Mouse (Mus musculus) stomach, embryonic 16.5 days (tissue): Measurements from ENCODE around the gene Lcp1. TPM values are rescaled to one million over a fixed set of nuclear protein-coding genes. Genes with fewer than 3 reads are reported as not detected.

Experiments
- ATAC-seq: fragments of 200-750 bp; cut with Nextera tagmentation; 2 replicates; pipeline ENCODE4 v1.8.0; 2017; ENCODE audit warnings: moderate number of reproducible peaks, moderate TSS enrichment; ENCODE audit not compliant: insufficient read depth, low FRiP score
- H3K27ac ChIP-seq: fragments of 300-500 bp; sonication (generic); 2 replicates; pipeline ENCODE4 v1.5.1; 2014; ENCODE audit warnings: low read length
- H3K27me3 ChIP-seq: fragments of 300-500 bp; sonication (generic); 2 replicates; pipeline ENCODE4 v1.6.1; 2014; ENCODE audit warnings: low read length, control low read depth, mixed read lengths; ENCODE audit not compliant: control insufficient read depth, insufficient read depth
- H3K36me3 ChIP-seq: fragments of 300-500 bp; sonication (generic); 2 replicates; pipeline ENCODE4 v1.6.1; 2014; ENCODE audit warnings: low read length; ENCODE audit not compliant: control insufficient read depth, insufficient read depth
- H3K4me1 ChIP-seq: fragments of 300-500 bp; sonication (generic); 2 replicates; pipeline ENCODE4 v1.6.1; 2014; ENCODE audit warnings: low read length, control low read depth, mixed read lengths; ENCODE audit not compliant: control insufficient read depth, insufficient read depth
- H3K4me2 ChIP-seq: fragments of 300-500 bp; sonication (generic); 2 replicates; pipeline ENCODE4 v1.6.1; 2014; ENCODE audit warnings: low read depth, low read length, mixed read lengths
- H3K4me3 ChIP-seq: fragments of 300-500 bp; sonication (generic); replicated peaks from 2 replicates; pipeline ENCODE4 v1.5.1; 2014; ENCODE audit warnings: mild to moderate bottlenecking, low read length
- H3K9ac ChIP-seq: fragments of 300-500 bp; sonication (generic); 2 replicates; pipeline ENCODE4 v1.6.1; 2014; ENCODE audit warnings: low read length
- H3K9me3 ChIP-seq: fragments of 300-500 bp; sonication (generic); replicated peaks from 2 replicates; pipeline ENCODE4 v1.6.1; 2016; ENCODE audit warnings: low read length, control low read depth; ENCODE audit not compliant: control insufficient read depth
- WGBS: fragments of 180-500 bp; shearing (Covaris S2); extraction: QIAGEN DNeasy Blood & Tissue Kit; methylation state at CpG from one replicate; pipeline ENCODE4 v1.1.7; 2014; 5-methylcytosine and 5-hydroxymethylcytosine counted together
- polyA plus RNA-seq: library from polyadenylated mRNA; unstranded; fragments of >200 nt; fragmentation: Nextera tagmentation; extraction: Ambion mirVana; gene quantifications from 2 replicates; pipeline ENCODE4 v1.2.1, GENCODE M21; 2015

The Lcp1 gene
- polyA plus RNA-seq, 1 experiment from 2014 or later: 65.3 TPM

GRCm38 (mm10) chr14:75188521-75188920 lies 57.6 kb downstream of the Lcp1 start:
- Histone ChIP-seq H3K4me1 (no peaks in the 10 kb centered on the region), H3K27me3 (no peaks in the 10 kb centered on the region), H3K4me2 (no peak overlapping the region), H3K9me3 (no peaks in the 10 kb centered on the region), H3K27ac (no peak overlapping the region), H3K36me3 (no peaks in the 10 kb centered on the region), H3K9ac (no peak overlapping the region), H3K4me3 (no peak overlapping the region)
- ATAC-seq: no peak
- 69% methylated on average over 6 of the region's 6 CpGs for WGBS

- Histone ChIP-seq H3K9me3 (no peaks in the 10 kb centered on the region), H3K36me3 (no peaks in the 10 kb centered on the region), H3K4me2 (no peak overlapping the region), H3K4me3 (no peak overlapping the region), H3K27me3 (no peaks in the 10 kb centered on the region), H3K9ac (no peak overlapping the region), H3K4me1 (no peaks in the 10 kb centered on the region), H3K27ac (no peak overlapping the region)
- 90% methylated on average over 4 of the region's 4 CpGs for WGBS
- ATAC-seq: no peak
Measured at GRCm38 (mm10) chr14:75189031-75189430, 58.1 kb downstream of the Lcp1 start.

- WGBS: 79% methylated on average over 4 of the region's 4 CpGs
Measured at GRCm38 (mm10) chr14:75190683-75191082, 59.8 kb downstream of the Lcp1 start.

DNA sequence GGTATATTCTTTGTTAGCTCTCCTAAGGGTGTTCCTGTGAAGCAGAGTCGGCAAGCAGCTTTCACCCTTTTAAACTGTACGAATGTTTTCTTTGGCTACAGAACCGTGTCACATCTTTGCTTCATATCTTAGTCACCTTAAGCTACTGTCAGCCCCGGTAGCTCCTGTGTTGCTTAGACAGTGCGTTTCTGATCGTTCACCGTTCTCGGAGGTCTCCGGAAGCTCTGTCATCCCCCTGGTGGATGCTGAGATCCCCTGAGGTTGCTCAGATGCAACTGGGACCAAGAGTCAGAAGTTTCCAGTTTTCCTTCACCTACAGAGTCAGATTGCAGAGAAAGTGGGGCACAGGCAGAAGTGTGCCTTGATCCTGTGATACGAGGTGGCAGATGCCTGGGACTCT lies 61.5 kb downstream of the Lcp1 start:
- Histone ChIP-seq H3K27ac (no peak overlapping the region), H3K4me2 (no peak overlapping the region), H3K9ac (no peak overlapping the region), H3K4me1 (no peaks in the 10 kb centered on the region), H3K9me3 (no peaks in the 10 kb centered on the region), H3K27me3 (no peaks in the 10 kb centered on the region), H3K36me3 (no peaks in the 10 kb centered on the region), H3K4me3 (no peak overlapping the region)
- no peak for ATAC-seq
- 83% methylated on average over 10 of the region's 10 CpGs for WGBS

More at GRCm38 (mm10) chr14:75190683-75191082, 59.8 kb downstream of the Lcp1 start:
- Histone ChIP-seq H3K4me2 (no peak overlapping the region), H3K9me3 (no peaks in the 10 kb centered on the region), H3K27ac (no peak overlapping the region), H3K36me3 (no peaks in the 10 kb centered on the region), H3K4me3 (no peak overlapping the region), H3K27me3 (no peaks in the 10 kb centered on the region), H3K9ac (no peak overlapping the region), H3K4me1 (no peaks in the 10 kb centered on the region)
- ATAC-seq: no peak

GRCm38 (mm10) chr14:75192858-75193257 lies 62.0 kb downstream of the Lcp1 start:
- WGBS: 66% methylated on average over 10 of the region's 10 CpGs
- Histone ChIP-seq H3K27me3 (no peaks in the 10 kb centered on the region), H3K4me3 (no peak overlapping the region), H3K4me1 (no peaks in the 10 kb centered on the region), H3K9me3 (no peaks in the 10 kb centered on the region), H3K36me3 (no peaks in the 10 kb centered on the region), H3K27ac (no peak overlapping the region), H3K4me2 (no peak overlapping the region), H3K9ac (no peak overlapping the region)
- ATAC-seq: no peak

DNA sequence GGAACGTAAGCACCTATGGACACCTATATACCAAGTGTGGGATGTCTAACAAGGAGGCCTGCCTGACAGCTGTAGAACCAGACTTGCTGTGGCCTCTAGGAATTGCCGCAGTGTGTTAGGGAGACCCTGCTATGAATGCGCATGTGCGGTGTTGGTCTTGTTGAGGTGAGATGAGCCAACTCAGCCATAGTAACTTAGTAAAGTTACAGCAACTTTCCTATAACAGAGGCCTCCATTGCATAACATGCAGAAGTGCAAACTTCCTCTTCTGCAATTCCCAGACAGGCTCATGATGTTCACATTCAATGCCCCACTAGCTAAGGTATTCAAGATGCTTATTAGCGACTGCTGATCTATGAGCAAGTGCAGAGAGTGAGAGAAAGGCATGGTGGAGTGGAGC lies 64.6 kb downstream of the Lcp1 start:
- Histone ChIP-seq H3K36me3 (no peaks in the 10 kb centered on the region), H3K4me3 (no peak overlapping the region), H3K4me1 (no peaks in the 10 kb centered on the region), H3K27ac (no peak overlapping the region), H3K9ac (no peak overlapping the region), H3K9me3 (no peaks in the 10 kb centered on the region), H3K27me3 (no peaks in the 10 kb centered on the region), H3K4me2 (no peak overlapping the region)
- no peak for ATAC-seq
- 85% methylated on average over 5 of the region's 5 CpGs for WGBS

GRCm38 (mm10) chr14:75197027-75197426 lies 66.1 kb downstream of the Lcp1 start:
- Histone ChIP-seq H3K27me3 (no peaks in the 10 kb centered on the region), H3K36me3 (no peaks in the 10 kb centered on the region), H3K9me3 (no peaks in the 10 kb centered on the region; the same call in 1 of the 2 replicates), H3K4me2 (no peak overlapping the region), H3K4me1 (no peaks in the 10 kb centered on the region), H3K4me3 (no peak overlapping the region), H3K9ac (no peak overlapping the region), H3K27ac (no peak overlapping the region)
- WGBS: 37% methylated on average over 5 of the region's 5 CpGs
- ATAC-seq: no peak

DNA sequence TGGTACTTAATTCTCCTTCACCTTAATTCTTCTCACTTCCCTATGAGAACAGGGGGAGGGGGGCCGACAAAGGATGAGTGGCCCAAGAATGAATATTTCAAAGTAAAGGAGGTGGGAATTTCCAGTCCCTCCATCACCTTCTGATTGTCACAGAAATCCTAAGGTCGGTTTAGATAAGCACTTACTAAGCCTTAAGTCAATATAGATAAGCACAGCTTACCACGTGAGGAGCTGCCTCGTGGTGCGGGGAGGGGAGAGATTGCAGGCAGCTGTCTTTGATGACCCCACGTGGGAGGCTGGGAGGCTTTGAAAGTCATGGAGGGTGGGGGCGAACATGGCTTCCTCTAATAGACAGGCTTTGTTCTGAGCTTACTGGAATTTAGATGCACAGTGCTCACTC lies 66.8 kb downstream of the Lcp1 start:
- ATAC-seq: peak; percentile 79
- no peak overlapping the region for H3K4me3 ChIP-seq
- no peak overlapping the region for H3K4me2 ChIP-seq
- no peak overlapping the region for H3K9ac ChIP-seq
- no peaks in the 10 kb centered on the region for H3K36me3 ChIP-seq
- no peaks in the 10 kb centered on the region; the same call in 1 of the 2 replicates for H3K9me3 ChIP-seq
- H3K4me1 ChIP-seq: no peaks in the 10 kb centered on the region
- H3K27me3 ChIP-seq: no peaks in the 10 kb centered on the region
- WGBS: 22% methylated on average over 7 of the region's 7 CpGs
- H3K27ac ChIP-seq: peak overlapping the region; percentile 41

DNA sequence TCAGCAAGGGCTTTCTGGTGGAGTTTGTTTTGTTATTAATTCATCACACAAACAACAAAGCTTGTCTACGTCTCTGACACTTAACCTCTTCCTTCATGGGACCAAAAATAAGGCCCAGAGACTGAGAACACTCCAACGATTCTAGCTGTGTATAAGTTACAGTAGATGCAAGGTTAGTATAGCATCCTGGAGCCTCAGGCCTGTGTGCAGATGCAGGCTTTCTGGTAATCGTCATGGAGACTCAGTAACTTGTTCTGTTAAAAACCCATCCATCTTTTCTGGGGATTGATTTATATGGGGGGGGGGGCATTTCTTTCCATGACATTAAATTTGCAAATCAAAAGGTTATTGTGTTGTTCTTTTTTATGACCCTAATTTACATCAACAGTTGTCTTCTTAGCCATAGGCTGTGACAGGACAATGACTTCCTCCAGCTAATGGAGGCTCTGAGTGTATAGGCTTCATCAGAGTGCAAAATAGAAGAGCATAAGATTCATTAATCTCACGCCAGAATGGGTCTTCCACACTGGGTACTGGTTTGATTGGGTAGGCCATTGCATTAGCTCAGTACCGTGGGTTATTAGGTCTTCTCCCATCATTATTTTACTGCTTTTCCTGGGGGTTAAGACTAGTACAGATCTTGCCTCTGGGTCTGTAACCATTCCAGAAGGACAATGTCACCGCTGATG lies 74.6 kb downstream of the Lcp1 start:
- H3K36me3 ChIP-seq: no peaks in the 10 kb centered on the region
- no peak overlapping the region for H3K4me3 ChIP-seq
- no peak overlapping the region for H3K4me2 ChIP-seq
- H3K27me3 ChIP-seq: no peaks in the 10 kb centered on the region
- H3K9me3 ChIP-seq: no peaks in the 10 kb centered on the region; the same call in 1 of the 2 replicates
- no peak for ATAC-seq
- 77% methylated on average over 6 of the region's 6 CpGs for WGBS
- no peak overlapping the region for H3K9ac ChIP-seq
- no peak overlapping the region for H3K27ac ChIP-seq
- no peaks in the 10 kb centered on the region for H3K4me1 ChIP-seq
